Mouse (Mus musculus) cerebellum, postnatal 10 days (tissue): ENCODE data around the gene Ppp1r12c.

Experiments used
- DNase-seq, 2 experiments: peaks; one replicate each; pipeline ENCODE4 v3.0.0; 2021; ENCODE audit warnings: mixed read lengths in 2 of 2

Ppp1r12c gene

GRCm38 (mm10) chr7:4515853-4516252 is 14.4 kb upstream of the Ppp1r12c start:
- DNase-seq, result no peak

- DNase-seq, result no peak
Measured at GRCm38 (mm10) chr7:4513829-4514712, 12.6 kb upstream of the Ppp1r12c start.

- DNase-seq, result peak; percentile 47 to 55
Measured at GRCm38 (mm10) chr7:4513236-4513635, 11.8 kb upstream of the Ppp1r12c start.

DNA sequence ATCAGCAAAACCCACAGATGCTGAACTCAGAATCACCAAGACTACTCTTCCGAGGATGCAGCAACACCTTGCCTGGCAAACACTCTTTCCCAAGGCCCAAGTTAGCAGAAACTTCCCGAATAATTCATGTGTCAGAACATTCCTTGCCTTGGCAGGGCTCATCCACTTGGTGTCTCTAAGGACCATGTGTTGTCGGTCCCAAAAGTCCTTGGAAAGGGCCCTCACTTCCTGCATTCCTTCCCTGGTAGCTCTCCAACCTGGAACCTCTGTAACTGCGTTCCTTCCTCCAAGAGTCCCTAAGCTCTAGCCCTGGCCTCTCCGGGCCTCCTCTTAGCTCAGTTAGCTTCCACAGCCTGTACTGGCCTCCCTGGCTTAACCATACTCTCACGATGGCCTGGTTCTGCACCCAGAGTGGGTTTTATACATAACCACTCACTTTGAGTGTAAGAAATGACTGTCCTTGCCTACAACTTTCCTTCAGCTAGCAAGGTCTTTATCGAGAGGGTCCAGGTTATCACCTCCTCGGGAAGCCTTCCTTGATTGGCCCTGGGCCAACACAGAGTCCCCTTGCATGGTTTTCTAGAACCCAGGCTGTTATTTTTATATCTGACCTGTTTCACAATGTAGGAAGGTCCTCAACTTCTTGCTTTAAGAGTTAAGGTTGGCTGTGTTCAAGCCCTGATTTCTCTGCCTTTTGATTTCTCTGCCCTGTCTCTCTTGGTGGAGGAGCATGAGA is 10.2 kb upstream of the Ppp1r12c start:
- DNase-seq, result no peak

DNA sequence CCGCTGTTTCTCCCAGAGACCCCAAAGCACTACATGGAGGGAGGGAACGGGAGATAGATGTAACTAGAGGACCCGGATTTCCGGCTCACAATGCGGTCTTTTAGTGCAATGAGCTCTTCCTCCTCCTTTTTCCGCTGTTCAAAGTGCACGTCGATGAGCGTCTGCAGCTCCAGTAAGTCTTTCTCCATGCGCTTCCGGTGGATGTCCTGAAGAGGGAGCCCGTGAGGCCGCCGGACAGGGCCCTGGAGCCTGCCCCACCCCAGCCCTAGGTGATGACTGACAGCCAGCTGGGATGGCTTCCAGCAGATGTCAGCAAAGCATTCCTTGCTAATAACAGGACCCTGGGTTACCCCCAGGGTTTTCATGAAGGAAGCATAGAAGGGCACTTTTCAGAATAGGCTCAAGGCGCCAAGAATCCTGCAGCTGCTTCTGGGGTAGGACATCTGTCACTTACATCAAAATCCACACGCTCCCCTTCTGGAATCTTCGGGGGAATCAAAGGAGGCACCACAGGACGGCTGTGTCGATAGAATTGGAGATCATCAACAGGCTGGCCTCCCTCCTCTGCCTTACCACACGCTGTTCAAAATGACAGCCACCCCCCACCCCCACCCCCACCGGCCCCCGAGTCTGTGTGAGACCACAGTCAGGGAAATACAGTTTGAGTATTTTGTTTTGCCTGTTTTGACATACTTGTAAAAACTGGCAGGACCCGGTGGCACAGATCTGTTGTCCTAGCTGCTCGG is 8.6 kb upstream of the Ppp1r12c start:
- peak; percentile 79 to 82 for DNase-seq

DNA sequence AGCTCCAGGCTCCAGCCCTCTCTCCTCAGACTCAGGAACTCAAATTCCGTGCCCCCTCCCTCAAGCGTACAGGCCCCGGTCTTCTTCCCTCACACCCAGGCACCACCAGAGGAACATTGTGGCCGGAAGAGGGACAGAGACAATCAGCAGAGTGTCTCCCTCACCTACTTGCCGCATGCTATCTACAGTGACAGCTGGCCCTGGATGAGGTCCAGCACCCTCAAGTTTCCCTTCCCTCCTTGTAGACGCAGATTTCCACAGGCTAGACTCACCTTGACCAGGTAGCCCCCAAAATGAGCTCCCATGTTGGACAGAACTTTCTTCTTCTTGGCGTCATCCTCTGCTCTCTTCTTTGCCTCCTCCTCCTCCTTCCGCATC is 7.2 kb upstream of the Ppp1r12c start:
- DNase-seq, result no peak

GRCm38 (mm10) chr7:4508062-4508738 is 6.7 kb upstream of the Ppp1r12c start:
- DNase-seq, result no peak

DNA sequence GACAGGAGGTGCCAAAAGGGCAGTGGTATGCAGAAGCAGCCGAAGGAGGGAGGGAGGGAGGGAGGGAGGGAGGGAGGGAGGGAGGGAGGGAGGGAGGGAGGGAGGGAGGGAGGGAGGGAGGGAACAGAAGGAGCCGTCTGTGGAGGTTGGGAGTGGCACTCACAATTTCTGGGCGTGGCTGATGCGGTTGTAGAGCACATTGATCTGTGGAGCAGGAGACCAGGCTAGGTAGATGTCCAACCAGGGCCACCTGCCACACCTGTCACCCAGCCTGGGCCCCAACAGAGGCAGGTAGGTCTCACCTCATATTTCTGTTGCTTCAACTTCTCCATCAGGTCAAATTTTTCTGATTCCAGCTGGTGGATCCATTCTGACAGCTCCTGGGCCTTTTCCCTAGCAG is 5.7 kb upstream of the Ppp1r12c start:
- no peak for DNase-seq

GRCm38 (mm10) chr7:4504646-4505435 is 3.4 kb upstream of the Ppp1r12c start:
- DNase-seq, result no peak

GRCm38 (mm10) chr7:4503858-4504257 is 2.4 kb upstream of the Ppp1r12c start:
- no peak for DNase-seq

DNA sequence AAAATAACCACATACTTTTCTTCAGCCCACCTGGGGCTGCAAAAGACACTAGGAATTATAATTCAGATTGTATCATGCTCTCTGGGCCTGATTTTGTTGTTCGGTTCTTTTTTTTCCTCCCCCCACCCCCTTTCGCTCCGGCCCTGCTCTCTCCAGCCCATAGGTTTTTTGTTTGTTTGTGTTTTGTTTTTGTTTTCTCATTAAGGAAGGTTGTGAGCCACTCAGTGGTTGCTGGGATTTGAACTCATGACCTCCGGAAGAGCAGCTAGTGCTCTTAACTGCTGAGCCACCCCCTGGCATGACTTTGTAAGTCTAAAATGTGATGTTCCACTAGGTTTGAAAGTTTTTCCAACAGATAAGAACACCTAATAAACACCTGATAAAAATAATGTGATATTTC is 1.6 kb upstream of the Ppp1r12c start:
- no peak for DNase-seq

- peak; percentile 54 to 58 for DNase-seq
Measured at GRCm38 (mm10) chr7:4502421-4503090, 1.1 kb upstream of the Ppp1r12c start.

DNA sequence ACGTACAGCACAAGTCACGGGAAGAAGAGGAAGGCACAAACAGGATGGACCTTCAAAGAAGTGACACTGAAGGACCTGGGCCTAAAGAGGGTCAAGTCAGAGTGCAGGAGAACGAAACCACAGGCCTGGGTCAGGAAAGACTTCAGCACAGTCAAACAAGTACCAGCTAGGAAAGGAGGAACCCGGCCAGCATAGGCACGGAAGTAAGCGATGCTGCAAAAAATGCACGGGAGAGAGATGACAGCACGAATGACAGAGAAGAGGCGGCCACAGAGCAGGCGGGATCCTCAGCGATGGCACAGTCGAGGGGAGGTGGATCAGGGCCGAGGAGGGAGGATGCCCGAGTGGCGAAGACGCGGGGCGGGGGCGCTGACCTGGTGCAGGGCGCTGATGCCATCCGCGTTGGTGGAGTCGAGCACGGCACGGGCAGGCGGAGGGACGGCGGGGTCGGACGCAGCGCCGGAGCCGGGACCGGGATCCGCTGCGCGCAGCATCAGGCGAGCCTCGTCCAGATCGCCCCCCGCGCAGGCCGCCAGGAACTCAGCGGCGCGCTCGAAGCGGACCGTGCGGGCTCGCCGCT is 498 bp downstream of the Ppp1r12c start:
- DNase-seq, result peak; percentile 79 to 82

GRCm38 (mm10) chr7:4499034-4499433 is 2.4 kb downstream of the Ppp1r12c start:
- DNase-seq, result no peak

- peak; percentile 70 to 73 for DNase-seq
Measured at GRCm38 (mm10) chr7:4498251-4498650, 3.2 kb downstream of the Ppp1r12c start.

DNA sequence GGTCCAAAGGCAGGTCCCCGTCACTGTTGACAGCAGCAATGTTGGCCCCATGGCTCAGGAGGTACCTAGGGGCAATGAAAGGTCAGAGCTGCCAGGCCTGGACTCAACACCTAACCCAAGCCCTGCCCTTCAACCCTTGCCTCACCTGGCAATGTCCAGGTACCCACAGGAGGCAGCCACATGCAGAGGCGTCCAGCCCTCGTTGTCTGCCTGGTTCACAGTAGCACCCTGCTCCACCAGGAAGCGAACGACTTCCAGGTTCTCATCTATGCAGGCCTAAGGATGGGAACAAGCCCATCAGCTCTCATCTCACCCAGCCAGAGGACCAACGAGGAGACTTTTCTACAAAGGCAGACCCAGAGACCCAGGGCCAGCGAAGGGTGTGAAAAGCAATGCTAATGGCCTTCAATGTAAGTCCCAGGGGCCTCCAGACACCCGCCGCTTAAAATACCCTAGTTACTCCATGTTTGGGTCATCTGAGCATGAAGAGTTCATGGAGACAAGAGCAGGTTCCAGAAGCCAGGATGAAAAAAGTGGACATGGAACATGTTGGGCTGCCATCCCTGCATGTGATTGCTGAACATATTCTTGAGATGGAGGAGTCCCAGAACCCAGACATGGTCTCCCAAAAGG is 4.1 kb downstream of the Ppp1r12c start:
- DNase-seq, result no peak

GRCm38 (mm10) chr7:4496468-4496867 is 5.0 kb downstream of the Ppp1r12c start:
- DNase-seq, result no peak

DNA sequence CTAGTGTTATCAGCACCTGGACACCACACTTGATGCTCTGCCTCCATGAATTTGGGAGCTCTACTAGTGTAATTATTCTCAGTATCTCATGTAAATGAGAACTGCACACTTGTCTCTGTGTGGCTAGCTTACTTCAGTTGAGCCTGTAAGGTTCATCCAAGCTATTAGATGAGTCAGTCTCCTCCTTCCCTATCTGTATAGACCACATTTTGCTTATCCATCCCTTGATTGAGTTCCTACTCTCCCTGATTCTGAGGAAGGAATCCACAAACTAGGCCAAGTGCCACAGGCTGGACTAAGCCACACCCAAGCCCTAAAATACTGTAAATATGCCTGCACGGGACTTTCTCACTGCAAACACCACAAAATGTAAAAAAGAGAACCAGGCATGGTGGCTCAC is 7.5 kb downstream of the Ppp1r12c start:
- DNase-seq, result no peak

DNA sequence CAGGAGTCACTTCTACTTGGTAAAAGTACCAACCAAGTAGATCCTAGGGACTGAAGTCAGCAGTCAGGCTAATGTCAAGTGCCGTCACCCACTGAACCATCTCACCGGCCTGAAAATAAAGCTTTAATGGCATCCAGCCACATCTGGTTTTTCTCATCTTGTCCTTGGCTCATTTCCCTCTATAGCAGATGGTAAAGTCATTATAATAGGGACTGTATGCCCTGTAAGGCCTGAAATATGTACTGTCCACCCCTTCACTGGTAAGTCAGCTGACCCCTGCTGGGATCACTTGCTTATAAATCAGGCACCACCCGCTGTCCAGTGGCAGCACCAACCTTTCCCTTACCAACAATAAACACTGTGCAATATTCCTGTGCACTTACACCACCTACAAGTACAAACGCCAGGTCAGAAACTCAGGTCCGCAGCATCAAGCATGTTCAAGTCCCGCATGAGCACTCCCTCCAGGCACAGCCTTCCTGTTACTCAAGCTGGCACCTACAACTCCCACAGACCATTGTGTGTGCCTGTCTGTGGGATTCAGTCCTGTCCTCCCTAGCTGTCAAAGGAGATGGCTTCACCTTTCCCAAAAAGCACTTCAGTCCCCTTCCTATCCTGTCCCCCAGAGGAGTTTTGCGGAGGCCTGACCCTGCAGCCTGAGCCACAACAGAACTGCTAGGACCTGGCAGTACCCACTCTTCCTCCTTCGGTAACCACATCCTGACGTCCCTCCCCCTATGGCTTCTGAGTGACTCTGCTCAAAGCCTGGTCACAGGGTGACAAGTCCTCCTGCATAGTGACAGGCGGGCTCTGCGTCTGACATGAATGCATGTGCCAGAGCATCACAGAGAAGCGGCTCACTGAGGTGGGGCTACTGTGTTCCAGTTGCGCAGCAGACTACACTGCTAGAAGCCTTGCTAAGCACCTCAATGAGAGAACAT is 8.9 kb downstream of the Ppp1r12c start:
- DNase-seq, result no peak
